Mouse (Mus musculus) heart, adult 18-20 months (tissue): ENCODE results near the gene Cldn7. TPM values are rescaled to one million over a fixed set of nuclear protein-coding genes. Genes with fewer than 3 reads are reported as not detected.
"Not testable (repeated sequence)": the region's sequence is repeated elsewhere in the genome, so short reads cannot be mapped to it uniquely, and the experiment has no call there.

Experiments
- DNase-seq, 2 experiments: peaks; one replicate each; pipeline ENCODE4 v3.0.0; 2021 to 2022; ENCODE audit warnings: mixed read lengths in 1 of 2
- long read RNA-seq, 2 experiments: library from polyadenylated mRNA; stranded (forward); transcript quantifications; one replicate each; pipeline ENCODE4 v2.0.0; 2021
- total RNA-seq, 2 experiments: library from RNA; stranded (reverse); gene quantifications; 2 replicates each; pipeline ENCODE4 v1.2.3; 2021

Gene Cldn7
- total RNA-seq: 1 to 10 TPM in 1 of 2 experiments, not detected in 1; 1.3 TPM
- long read RNA-seq, experiment 1, partial matches to known transcripts: 0 of 1 reads
- long read RNA-seq, experiment 1, other reads (novel, unspliced or antisense): 0 of 1 reads
- long read RNA-seq, experiment 2, partial matches to known transcripts: 0 of 1 reads
- long read RNA-seq, experiment 2, other reads (novel, unspliced or antisense): 0 of 1 reads

DNA sequence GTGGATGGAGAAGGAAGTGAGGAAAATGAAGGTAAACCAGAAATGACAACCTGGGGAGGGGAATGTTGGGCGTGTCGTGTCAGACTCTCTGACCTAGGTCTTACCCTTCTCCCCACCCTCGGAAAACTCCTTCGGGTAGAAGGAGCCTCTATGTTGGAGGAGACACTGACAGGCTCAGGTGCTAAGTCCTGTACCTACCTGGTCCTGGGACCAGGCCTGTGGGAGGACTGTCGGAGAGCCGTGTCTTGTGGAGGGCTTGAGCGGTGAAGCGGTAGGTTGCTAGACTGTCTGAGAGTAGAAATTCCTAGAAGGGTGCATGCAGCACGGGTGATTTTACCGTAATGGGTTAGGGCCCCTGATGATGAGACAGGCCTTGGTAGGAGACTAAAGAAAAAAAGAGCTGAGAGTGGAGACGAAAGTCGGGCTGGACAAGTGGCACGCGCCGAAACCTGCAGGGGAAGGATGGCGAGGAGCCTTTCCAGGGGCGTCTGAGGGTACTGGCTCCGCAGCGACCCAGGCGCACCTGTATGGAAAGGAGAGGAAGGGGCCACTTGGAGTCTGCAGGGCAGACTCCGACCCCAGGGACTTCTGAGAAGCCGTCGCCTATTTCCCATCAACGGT lies at the start of gene Cldn7:
Gene Cldn7 (plus strand): TSS at position 130 of the 621 bp plus-strand sequence.
- no peak for DNase-seq

DNA sequence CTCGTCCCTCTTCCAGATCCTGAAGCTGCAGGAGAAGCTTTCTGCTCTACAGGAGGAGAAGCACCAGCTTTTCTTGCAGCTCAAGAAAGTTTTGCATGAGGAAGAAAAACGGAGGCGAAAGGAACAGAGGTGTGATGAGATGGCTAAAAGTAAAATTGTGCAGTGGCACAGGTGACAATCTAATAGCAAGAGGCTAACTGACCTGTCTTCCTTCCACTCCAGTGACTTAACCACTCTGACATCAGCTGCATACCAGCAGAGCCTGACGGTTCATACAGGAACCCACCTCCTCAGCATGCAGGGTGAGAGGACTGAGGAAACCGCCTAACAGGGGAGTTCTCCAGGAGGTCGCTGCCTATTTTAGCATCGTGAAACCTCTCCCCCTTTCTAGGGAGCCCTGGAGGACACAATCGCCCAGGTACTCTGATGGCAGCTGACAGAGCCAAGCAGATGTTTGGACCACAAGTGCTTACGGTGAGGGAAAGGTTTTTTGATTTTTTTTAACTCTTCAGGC lies 49.6 kb upstream of the Cldn7 start:
- DNase-seq: no peak

DNA sequence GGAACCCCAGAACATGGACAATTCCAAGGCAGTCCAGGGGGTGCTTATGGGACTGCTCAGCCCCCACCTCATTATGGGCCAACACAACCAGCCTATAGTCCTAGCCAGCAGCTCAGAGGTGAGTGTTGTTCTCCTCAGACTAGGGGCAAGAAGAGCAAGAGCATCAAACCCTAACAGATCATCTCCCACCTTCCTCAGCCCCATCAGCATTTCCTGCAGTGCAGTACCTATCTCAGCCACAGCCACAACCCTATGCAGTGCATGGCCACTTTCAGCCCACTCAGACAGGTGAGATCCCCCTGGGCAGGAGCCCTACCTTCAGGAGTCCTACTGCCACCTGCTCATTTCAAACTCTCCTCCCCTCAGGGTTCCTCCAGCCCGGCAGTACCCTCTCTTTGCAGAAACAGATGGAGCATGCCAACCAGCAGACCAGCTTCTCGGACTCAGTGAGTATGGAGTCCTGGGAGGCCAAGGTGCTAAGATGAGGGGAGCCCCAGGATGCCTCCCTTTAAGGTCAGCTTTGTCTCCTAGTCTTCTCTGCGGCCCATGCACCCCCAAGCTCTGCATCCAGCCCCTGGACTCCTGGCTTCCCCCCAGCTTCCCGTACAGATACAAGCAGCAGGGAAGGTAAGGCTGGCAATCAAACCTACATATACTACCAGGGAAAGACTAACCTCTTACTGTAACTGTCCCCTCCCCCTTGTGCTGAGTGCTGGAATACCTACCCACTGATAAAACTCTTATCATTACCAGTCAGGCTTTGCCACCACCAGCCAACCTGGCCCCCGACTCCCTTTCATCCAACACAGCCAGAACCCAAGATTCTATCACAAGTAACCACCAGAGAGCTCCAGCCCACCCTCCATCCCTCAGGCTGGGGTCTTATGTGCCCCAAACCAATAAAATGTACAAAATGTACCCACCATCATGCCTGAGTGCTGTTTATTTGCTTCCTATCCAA lies 48.6 kb upstream of the Cldn7 start:
- DNase-seq: no peak

DNA sequence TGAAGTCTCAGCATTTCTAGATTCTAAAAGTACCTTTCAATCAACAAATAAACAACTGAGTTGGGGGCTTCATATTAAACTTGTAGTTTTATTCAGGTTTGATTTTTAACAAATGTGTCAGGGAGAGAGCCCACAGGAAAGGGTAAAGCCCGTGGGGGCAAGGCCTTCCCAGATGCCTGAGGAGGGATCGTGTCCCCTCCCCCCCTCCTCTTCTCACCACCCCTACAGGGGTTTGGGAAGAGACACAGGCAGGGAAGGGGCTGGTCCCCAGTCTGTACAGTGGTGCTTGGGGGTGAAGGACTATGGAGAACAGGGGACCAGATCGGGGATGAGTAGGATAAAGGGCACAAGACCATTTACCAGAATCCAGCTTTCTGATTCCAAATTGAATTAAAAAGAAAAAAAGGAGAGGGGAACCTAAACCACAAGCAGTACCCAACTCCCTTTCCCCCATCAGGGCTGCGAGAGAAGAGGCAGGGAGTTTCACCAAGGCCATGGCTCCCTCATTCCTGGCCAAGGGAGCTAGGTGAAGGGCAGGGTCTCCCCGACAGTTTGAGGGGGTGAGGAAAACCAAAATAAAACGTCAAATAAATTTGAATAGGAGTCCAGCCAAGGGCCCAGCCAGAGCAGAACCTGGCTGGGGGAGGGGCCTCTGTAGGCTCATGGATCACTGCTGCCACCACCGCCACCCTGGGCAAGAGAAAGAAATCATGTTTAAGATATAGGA lies 47.8 kb upstream of the Cldn7 start:
- not testable (repeated sequence) for DNase-seq

DNA sequence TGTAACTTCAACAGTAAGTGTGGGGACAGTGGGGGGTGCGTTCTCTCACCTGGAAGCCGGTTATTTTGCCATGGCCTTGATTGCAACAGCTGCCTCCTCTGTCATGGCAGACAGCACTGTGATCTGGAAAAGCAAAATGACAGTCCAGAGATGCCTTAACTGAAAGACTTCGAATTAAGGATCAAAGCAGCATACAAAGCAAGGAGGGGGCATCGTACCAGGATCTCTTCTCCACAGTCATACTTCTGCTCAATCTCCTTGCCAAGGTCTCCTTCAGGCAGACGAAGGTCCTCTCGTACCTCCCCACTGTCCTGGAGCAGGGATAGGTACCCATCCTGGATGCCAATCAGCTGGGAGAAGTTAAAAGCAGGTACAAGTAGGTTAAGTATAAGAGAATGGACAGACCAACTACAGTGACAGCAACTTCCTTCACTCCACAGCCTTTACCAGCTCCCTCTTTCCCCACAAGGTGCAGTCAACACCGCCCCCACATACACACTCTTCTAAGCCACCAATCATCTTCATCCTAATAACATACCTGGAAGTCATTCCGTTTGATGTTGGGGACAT lies 47.1 kb upstream of the Cldn7 start:
- DNase-seq: no peak

DNA sequence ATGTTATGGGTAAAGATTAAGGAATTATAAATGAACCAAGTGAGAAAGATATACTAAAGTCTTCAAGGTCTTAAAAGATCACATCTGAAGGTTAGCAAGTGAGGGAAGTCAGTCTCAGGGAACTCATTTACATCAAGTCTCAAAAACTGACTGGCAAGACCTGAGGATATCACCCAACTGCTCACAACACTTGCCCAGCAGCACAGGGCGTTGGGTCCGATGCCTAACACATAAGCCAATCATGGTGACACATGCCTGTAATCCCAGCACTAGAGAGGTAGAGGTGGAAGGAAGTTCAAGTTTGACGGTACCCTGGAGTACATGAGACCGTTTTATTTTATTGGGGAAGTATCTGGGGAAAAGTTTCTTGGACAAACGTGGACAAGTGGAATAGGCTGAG lies 46.5 kb upstream of the Cldn7 start:
- no peak for DNase-seq

DNA sequence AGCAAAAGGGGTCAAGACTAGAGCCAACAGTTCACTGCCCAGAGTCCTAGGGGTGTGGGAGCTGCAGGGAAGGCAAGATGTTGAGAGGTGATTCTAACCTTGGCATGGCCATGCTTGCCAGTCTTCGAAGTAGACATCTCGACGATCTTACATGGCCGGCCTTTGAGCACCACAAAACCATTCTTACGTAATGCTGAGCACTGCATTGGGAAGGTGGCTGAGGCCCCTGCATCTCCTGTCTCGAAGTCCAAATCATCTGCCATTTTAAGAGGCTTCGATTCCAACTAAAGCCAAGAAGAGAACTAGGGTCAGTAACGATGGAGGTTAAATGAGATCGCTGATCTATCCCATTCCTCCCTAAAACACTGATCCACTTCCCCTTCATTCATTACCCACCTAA lies 45.5 kb upstream of the Cldn7 start:
- no peak for DNase-seq

DNA sequence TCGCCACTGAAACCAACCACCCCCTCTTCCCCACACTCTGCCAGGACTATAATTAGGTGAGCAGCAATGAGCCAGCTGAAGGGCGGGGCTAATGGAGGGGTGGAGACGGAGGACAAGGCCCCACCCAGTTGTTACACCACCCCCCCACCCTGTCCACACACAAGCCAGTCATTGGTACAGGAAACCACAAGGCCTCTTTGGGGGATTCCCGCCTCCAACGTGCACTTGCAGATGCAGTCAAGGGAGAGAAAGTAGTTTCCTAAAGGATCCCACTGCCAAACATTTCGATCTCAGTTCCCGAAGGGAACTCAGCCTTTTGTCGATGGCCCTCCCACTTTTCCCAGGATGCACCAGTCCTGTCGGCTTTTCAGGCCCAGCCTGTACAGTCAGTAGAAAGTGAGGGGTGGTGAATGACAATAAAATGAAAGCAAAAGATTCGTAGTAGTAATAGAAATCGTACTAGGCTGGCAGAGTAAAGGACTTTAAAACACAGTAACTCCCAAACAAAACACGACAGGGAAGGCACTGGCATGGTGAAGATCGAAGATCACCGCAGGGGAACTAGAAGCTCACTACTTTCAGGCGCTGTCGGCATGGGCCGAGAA lies 44.8 kb upstream of the Cldn7 start:
- DNase-seq: peak; percentile 91 to 92

DNA sequence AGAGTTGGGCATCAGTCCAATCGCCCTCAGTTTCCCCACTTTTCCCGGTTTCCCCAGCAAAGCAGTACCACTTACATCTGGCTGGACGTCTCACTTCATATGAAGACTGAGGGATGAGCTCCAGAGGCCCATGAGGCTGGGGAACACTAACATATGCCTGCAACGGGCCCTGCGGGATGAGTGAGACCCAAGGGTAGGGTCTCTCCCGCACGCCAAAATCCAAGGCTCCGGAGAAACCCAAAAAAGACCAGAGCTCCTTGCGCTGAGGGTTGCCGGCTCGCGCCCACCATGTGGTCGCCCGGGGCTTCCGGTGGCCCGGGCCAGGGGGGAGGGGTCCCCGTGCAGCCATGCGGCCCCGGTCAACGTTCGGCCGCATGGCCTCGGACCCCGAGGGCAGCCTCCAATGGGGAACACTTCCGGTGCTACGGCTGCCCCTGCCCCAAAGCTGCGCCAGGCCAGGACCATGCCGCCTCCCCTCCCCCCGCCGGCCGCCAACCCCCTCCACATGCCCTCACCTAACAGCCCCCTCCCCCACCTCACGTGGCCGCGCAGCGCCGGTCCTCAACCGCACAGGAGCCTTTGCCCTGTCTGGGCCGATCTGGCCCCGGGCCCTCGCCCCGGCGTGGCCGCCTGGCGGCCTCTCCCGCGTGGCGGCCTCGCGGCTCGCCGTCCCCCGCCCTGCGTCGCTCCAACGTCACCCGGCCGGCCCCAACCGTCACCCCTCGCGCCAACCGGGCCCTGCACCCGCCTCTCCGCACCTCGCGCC lies 44.1 kb upstream of the Cldn7 start:
- no peak for DNase-seq

DNA sequence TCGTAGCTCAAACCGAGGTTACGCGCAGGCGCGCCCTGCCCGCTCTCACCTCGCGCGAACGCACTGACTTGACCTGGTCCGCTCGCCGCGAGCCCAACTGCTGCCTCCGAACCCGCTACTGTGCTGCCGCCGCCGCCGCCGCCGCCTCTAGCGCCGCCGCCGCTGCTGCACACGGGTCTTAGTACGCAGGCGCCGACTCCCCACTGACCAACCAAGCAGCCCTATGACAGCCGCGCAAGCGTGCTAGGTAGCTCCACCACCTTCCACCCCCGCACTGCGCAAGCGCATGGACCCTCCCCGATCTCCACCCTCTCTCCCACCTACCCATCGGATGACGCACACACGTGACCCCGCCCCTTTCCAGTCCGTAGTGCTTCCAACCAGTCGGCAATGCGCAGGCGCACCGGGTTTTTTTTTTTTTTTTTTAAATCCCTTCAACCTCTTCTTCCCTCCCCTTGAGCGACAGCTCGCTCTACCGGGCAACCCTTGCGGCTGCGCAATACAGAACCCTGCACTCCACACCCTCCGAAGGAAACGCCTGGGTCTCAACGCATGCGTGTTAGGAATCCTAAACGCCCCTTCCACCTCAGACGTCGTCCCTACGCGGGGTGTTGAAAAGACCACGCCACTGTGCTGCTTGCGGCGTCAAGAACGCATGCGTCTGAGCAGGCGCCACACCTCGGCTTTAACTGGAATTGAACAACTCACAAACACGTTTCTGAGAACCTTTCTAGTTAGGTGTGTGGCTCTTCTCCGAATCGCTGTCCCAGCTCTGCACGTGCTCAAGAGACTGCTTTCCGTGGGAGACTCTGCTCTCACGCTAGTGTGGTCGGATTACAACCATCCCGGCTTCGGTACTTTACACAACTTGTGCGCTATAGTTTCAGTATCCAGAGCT lies 43.2 kb upstream of the Cldn7 start, which contains the start of gene Eif5a:
Gene Eif5a (minus strand): TSS at position 845 of the 898 bp plus-strand sequence.
- peak; percentile 100 for DNase-seq

DNA sequence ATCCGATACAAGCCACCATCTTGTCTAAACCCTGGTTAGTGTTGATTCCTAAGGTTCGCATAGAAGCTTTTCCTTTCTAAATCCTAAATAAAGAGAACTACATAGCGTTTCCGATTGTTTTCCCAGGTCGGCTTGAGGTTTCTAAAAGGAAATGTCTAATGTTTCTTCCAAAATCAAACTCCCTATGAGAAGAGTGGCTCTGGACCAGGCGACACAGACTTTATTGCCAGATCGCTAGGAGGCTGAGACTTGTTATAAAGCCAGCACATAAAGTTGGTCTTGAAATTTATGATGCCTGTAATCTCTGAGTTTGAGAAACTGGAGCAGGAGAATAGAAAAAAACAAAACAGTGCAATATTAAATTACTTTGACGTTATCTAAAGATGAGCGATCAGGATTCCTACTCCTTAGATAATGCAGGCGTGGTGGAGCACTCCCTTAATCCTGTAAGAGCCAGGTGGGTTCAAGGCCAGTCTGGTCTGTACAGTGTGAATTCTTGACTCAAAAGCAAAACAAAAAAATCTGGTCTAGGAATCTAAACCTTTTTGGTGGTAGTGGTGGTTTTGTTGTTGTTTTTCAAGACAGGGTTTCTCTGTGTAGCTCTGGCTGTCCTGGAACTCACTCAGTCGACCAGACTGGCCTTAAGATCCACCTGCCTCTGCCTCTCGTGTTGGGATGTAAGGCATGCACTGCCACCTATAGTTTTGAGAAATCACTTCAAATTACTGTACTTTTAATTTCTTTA lies 42.4 kb upstream of the Cldn7 start:
- peak in 1 of 2 experiments; percentile 32 for DNase-seq

DNA sequence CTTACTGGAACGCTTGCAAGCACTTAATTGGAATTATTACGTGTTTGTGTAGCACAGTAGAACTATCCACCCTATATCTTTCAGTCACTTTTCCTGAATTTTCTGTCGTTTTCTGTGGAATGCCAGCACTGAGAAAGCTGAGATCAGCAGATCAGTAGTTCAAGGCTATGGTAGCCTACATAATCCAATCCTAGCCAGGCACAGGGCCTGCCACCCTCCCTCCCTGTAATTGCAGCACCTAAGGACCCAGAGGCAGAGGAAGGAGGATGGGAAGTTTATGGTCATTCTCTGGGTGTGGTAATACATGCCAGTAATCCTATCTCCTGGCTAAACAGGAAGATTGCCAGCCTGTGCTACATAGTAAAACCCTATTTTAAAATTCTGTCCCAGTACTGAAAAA lies 41.8 kb upstream of the Cldn7 start:
- DNase-seq: no peak

DNA sequence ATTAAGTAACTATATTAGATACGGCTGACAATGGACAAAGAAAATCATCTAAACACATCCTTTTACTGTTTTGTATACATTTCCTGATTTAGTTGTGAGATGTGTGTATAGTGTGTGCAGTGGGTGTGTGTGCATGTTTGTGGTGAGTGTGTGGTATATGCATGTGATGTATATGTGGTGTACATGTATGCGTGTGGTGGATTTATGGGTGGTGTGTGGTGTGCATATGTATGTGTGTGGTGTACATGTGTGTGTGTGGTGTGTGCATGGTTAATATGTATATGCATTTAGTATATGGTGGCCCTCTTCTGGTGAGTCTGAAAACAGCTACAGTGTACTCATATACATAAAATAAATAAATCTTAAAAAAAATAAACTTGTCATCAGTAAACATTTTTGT lies 37.1 kb upstream of the Cldn7 start:
- no peak for DNase-seq

DNA sequence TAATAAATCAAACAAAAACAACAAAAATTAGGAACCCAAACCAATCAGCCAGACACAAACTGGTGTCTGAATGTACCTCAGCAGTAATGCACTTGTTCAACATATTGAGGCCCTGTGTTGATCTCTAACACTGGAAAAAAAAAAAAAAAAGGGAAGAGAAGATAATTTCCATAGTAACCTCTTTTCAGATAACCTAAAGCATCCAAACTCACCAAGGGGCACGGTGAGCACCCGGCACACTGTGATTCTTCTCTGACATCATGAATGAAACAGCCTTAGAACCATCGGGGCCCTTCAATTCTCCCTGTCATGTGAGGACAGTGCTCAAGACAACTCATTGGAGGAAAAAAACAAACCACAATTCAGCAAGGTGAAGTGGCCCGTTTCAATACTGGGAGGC lies 34.9 kb upstream of the Cldn7 start:
- no peak for DNase-seq

DNA sequence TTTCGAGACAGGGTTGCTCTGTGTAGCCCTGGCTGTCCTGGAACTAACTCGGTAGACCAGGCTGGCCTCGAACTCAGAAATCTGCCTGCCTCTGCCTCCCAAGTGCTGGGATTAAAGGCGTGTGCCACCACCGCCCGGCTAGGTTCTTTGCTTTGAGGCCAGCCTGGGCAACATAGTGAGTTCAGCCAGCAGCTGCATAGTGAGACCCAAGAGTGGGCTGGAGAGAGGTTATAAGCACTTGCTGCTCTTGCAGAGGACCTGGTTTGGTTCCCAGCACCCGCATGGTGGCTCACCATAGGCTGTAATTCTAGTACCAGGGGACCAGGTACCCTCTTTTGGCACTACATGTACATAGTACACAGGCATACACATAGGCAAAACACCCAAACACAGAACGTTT lies 34.4 kb upstream of the Cldn7 start:
- not testable (repeated sequence) for DNase-seq

DNA sequence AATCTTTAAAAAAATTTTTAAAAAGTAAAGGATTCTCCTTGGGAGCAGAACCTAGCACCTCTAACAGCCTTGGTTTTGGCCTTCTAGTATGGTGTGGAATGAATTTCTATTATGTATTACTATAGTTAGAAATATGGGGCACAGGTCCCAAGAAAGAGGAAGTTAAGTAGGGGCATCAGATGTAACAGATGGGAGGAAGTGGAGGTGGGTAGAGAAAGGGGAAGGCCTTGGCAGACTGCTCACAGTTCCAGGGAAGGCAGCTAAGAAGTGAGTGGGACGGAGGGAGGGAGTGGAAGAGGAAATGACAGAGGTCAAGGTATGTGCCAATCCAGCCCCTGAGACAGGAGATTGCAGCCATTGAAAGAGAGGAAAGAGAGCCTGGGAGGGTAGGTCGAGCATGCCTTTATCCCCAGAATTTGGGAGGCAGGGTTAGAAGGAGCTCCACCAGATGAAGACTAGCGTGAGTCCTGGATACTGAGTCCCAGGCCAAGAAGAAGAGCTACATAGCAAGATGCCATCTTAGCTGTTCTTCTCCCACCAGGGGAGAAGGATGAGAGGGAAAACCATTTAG lies 33.5 kb upstream of the Cldn7 start:
- no peak for DNase-seq

DNA sequence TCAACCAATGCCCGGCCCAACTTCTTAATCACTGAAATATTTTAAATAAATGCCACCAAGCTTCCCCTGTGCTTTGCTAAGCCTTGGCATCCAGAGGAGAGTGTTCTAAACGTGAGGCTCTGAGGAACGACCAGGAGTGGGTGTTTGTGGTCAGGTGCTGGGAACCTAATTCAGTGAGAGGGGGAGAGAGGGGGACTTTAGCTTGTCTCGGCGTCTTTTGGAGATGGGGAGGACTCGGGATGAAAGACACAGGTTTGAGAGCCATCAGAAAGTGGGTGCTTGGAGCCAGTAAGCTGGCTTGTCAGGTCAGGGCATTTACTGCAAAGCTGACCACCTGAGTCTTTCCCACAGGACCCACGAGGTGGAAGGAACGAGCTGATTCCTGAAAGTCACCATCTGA lies 32.8 kb upstream of the Cldn7 start:
- DNase-seq: no peak

DNA sequence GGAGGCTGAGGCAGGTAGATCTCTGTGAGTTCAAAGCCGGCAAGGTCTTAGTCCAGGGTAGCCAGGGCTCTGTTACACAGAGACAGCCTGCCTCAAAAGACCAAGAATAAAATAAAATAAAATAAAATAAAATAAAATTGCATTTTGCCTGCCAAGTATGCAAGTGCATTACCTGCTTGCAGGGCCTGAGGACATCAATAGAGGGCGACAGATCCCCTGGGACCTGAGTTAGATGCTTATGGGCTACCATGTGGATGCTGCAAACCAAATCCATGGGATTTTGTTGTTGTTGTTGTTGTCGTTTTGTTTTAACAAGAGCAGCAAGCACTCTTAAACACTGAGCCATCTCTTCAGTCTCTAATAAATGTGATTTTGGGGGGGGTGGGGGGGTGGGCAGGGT lies 32.3 kb upstream of the Cldn7 start:
- no peak for DNase-seq
